Mouse (Mus musculus) heart, adult 18-20 months (tissue): ENCODE measurements around the gene Crocc2. TPM values are rescaled to one million over a fixed set of nuclear protein-coding genes. Genes with fewer than 3 reads are reported as not detected.

Experiments
- DNase-seq, 2 experiments: peaks; one replicate each; pipeline ENCODE4 v3.0.0; 2021 to 2022; ENCODE audit warnings: mixed read lengths in 1 of 2
- total RNA-seq, 2 experiments: library from RNA; stranded (reverse); gene quantifications; 2 replicates each; pipeline ENCODE4 v1.2.3; 2021

Crocc2 gene
- total RNA-seq, 2 experiments from 2014 or later, result 0.05 to 0.12 TPM

GRCm38 (mm10) chr1:93216839-93217497, 48.4 kb downstream of the Crocc2 start:
- DNase-seq, result peak; percentile 57 to 65

GRCm38 (mm10) chr1:93217530-93217929, 49.0 kb downstream of the Crocc2 start:
- DNase-seq, result no peak

- DNase-seq, result no peak
Observed at GRCm38 (mm10) chr1:93220776-93221175, 52.3 kb downstream of the Crocc2 start.

GRCm38 (mm10) chr1:93223972-93224371, 55.4 kb downstream of the Crocc2 start:
- DNase-seq, result peak in 1 of 2 experiments; percentile 40

- DNase-seq, result no peak
Observed at GRCm38 (mm10) chr1:93225226-93225625, 56.7 kb downstream of the Crocc2 start.

GRCm38 (mm10) chr1:93225731-93226520, 57.4 kb downstream of the Crocc2 start:
- no peak for DNase-seq

- DNase-seq, result peak in 1 of 2 experiments; percentile 34
Observed at GRCm38 (mm10) chr1:93227303-93227975, 58.9 kb downstream of the Crocc2 start.

DNA sequence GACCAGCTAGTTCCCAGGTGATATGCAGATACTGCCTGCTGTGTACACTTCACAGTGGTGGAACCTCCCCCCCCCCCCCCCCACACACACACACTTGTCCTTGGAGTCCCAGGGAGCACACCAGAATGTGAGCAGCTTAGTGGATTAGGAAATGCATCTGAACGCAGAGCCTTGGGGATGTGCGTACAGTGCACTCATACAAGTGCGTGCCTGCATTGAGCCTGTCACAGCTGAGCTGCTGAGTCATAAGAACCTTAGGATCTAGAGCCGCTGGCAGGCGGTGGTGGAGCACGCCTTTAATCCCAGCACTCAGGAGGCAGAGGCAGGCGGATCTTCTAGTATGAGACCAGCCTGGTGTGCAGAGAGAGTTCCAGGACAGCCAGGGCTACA, 59.4 kb downstream of the Crocc2 start:
- DNase-seq, result no peak

DNA sequence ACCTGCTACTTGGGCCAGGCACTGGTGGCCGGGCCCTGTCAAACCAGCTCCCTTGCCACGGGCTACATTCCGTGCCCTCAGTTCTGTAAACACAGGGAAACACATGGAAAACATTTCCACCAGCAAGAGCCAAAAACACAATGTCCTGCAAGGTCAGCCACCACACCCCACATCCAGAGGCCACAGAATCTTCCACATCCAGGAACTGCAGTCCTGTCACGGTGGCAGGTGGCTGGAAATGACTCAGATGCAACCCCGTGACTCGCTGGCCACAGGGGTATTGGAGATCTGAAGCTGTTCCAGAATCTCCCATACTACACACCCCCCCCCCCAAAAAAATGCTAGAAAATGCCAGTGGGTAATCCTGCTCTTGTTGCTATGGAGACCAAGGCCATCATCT, 60.7 kb downstream of the Crocc2 start:
- DNase-seq, result peak in 1 of 2 experiments; percentile 42

- DNase-seq, result peak in 1 of 2 experiments; percentile 41
Observed at GRCm38 (mm10) chr1:93229626-93230025, 61.1 kb downstream of the Crocc2 start.

DNA sequence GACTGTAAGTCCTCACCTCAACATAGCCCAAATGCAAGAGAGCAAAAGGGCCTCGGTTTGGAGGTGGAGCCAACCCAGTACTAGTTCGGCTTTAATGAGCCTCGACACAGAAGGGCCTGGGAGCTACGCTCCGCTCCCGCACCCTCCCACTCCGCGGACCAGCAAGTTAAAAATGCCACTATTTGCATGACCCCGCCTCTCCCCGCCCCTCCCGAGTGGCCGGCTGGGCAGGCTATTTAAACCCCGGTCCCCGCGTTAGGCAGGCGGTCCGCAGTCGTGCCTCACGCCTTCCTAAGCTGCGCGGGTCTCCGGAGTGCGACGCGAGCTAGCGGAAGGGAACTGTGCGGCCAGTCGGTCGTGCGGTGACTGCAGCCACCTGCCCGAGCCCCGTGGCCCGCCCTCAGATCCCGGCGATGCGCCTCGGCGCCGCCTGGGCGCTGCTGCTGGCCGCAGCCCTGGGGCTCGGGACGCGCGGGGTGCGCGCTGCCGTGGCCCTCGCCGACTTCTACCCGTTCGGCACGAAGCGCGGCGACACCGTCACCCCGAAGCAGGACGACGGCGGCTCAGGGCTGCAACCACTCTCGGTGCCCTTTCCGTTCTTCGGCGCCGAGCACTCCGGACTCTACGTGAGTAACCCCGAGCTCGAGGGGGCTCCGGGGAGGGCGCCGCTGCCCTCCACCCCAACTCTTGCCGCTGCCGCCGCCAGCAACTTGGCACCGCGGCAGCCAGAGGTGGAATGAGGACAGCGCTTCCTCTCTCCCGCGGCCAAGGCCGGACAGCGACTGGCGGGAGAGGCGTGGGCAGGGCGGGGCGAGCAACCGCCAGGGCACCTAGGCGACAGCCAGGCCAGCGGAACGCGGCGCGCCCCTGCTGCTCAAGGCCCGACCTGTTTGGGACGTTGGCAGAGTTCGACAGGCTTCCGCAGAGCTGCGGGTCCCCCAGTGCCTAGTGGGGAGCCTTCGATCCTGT, 67.3 kb downstream of the Crocc2 start, which contains the start of gene Sned1:
Sned1 (plus strand) TSS at position 266 of the 969 bp plus-strand sequence.
- DNase-seq, result peak; percentile 95 to 96

DNA sequence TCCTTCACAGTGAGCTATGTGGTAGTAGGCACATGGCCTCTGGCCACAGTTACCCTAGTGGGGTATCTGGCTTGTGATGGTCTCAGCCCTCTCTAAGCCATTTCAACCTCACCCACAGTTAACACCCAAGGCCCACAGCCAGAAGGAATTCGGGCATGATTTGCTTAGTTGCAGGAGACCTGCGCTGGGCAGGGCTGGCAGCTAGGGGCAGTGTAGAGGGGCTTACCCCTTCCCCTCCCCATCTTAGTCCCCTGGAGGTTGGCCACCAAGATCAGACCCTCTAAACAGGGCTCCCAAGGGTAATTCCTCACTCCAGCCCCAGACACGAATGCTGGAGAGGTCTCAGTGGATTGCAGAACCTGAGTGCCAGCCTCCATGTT, 68.0 kb downstream of the Crocc2 start:
- DNase-seq, result no peak

- no peak for DNase-seq
Observed at GRCm38 (mm10) chr1:93237676-93238075, 69.2 kb downstream of the Crocc2 start.

DNA sequence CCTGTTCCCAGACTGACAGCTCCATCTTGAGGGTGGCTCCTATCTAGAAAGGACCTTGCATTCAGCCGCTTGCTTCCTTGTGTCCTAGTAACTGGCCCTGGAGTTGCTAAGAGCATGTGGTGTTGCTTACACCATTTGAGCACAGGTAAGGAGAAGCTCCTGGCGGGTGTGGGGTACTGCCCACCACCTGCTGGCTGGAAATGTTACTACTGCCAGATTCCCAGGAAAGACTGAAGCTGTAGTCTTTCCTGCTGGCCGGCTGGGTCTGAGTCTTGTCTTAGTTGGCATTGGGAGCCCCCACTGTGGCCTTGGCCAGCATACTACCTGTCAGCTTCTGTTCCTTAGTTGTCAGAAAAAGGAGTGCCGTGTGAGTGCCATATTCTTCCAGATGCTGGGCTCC, 69.7 kb downstream of the Crocc2 start:
- DNase-seq, result no peak

GRCm38 (mm10) chr1:93245936-93246335, 77.4 kb downstream of the Crocc2 start:
- DNase-seq, result peak; percentile 30 to 38

DNA sequence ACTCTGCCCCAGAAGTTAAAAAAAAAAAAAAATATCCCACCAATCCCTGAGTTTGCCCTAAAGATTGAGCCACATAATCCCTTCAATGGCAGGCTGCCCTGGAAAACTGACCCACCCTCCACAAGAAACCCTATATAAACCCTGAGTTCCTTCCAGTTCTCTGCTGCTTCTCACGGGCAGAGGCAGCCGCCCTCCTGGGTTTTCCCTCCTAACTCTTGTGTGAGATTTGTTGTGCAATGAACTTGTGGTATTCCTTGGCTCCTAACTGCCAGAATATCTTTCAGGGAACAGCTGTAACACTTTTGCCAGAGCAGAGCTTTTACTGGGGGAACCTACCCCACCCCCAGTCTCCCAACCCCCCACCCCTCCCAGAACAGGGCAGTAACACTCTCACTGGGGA, 84.1 kb downstream of the Crocc2 start:
- peak in 1 of 2 experiments; percentile 29 for DNase-seq

DNA sequence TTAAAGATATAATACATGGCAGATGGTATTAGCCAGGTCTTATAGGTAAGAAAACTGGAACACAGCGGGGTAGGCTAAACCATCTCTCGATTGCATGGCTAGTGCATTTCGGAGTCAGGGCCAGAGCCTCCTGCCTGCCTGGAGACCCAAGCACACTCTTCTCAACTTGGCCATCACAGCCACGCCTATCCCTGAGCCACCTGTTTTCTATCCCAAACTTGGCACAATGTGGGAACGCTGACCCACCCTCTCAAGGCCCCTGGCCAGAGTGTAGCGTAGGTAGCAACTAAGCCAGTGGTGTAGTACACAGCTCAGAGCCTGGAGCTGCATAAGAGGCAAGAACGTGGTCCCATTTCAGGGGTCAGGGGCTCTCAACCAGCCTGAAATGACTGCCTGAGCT, 87.2 kb downstream of the Crocc2 start:
- no peak for DNase-seq

GRCm38 (mm10) chr1:93257560-93257959, 89.0 kb downstream of the Crocc2 start:
- no peak for DNase-seq

GRCm38 (mm10) chr1:93267207-93267606, 98.7 kb downstream of the Crocc2 start:
- DNase-seq, result peak; percentile 20 to 28

DNA sequence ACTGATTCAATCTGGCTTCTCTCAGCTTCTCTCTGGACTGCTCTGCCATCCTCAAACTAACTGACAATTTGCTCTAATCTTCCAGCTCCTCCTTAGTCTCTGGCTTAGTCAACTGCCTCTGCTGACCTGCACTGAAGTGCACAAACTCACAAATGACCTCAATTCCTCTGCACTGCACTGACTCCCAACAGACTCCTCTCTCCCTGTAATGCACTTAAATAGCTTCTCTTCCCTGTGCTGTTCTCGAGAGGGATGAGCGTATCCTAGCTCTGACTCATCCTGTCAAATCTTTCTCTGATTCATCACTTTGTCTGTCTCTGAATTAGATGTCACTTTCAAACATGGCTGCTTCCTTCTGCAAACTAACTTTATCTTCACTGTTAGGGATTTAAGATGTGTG, 99.7 kb downstream of the Crocc2 start:
- no peak for DNase-seq

- DNase-seq, result no peak
Observed at GRCm38 (mm10) chr1:93270516-93271240, 102.2 kb downstream of the Crocc2 start.
